Mouse (Mus musculus): Measurements from ENCODE around the gene Tsc2. TPM values are rescaled to one million over a fixed set of nuclear protein-coding genes. Genes with fewer than 3 reads are reported as not detected.
"Not testable (repeated sequence)": the region's sequence is repeated elsewhere in the genome, so short reads cannot be mapped to it uniquely, and the experiment has no call there.

The Tsc2 gene
- polyA plus RNA-seq, 1 experiment from 2014 or later: 71.0 TPM

- H3K9ac ChIP-seq; H3K27me3 ChIP-seq; ATAC-seq (replicated peaks; ENCODE audit: low FRiP score); H3K4me3 ChIP-seq (replicated peaks); H3K4me2 ChIP-seq; H3K27ac ChIP-seq; H3K9me3 ChIP-seq (replicated peaks); H3K36me3 ChIP-seq: not testable (repeated sequence)
- WGBS: 69% methylated on average over 7 of the region's 7 CpGs
- H3K4me1 ChIP-seq: peaks cover 27% of the 10 kb centered on the region
Observed at GRCm38 (mm10) chr17:24667011-24667410, 34.6 kb upstream of the Tsc2 start.

GRCm38 (mm10) chr17:24658017-24658758 is 25.8 kb upstream of the Tsc2 start, which contains the start of gene Npw:
Gene Npw (minus strand): TSS chr17:24658457.
- peak within 1 kb of the TSS; percentile 89 for H3K4me2 ChIP-seq
- peak within 1 kb of the TSS; percentile 42 for H3K9ac ChIP-seq
- ATAC-seq (replicated peaks; ENCODE audit: low FRiP score): peak; percentile 60; the same call in 1 of the 2 replicates
- H3K4me1 ChIP-seq: peaks cover 19% of the 10 kb centered on the region
- no peaks in the 10 kb centered on the region for H3K9me3 ChIP-seq (replicated peaks)
- 2% methylated on average over 47 of the region's 47 CpGs for WGBS
- H3K4me3 ChIP-seq (replicated peaks): peak within 1 kb of the TSS; percentile 46
- H3K27ac ChIP-seq: no peak within 1 kb of the TSS
- H3K36me3 ChIP-seq: no peaks in the 10 kb centered on the region
- H3K27me3 ChIP-seq: peaks cover 49% of the 10 kb centered on the region

GRCm38 (mm10) chr17:24654969-24655368 is 22.5 kb upstream of the Tsc2 start:
- Histone ChIP-seq H3K9me3 (replicated peaks) (no peaks in the 10 kb centered on the region), H3K4me2 (no peak overlapping the region), H3K9ac (no peak overlapping the region), H3K4me3 (replicated peaks) (no peak overlapping the region), H3K27me3 (peaks cover 52% of the 10 kb centered on the region), H3K27ac (no peak overlapping the region), H3K4me1 (peaks cover 28% of the 10 kb centered on the region), H3K36me3 (no peaks in the 10 kb centered on the region)
- ATAC-seq (replicated peaks; ENCODE audit: low FRiP score): no peak
- 67% methylated on average over 4 of the region's 4 CpGs for WGBS

- Histone ChIP-seq H3K4me1 (peaks cover 36% of the 10 kb centered on the region), H3K4me2 (peak overlapping the region; percentile 67), H3K4me3 (replicated peaks) (peak overlapping the region; percentile 38), H3K27ac (no peak overlapping the region), H3K9me3 (replicated peaks) (no peaks in the 10 kb centered on the region), H3K9ac (peak overlapping the region; percentile 25; the same call in 1 of the 2 replicates), H3K36me3 (no peaks in the 10 kb centered on the region), H3K27me3 (peaks cover 43% of the 10 kb centered on the region)
- WGBS: 5% methylated on average over 19 of the region's 19 CpGs
- ATAC-seq (replicated peaks; ENCODE audit: low FRiP score): 0 out of 2 replicates have a peak, but pooled peaks have one; percentile 15
Observed at GRCm38 (mm10) chr17:24653967-24654710, 21.7 kb upstream of the Tsc2 start.

- Histone ChIP-seq H3K9me3 (replicated peaks) (no peaks in the 10 kb centered on the region), H3K36me3 (no peaks in the 10 kb centered on the region), H3K4me3 (replicated peaks) (no peak overlapping the region), H3K4me1 (peaks cover 36% of the 10 kb centered on the region), H3K27me3 (peaks cover 20% of the 10 kb centered on the region), H3K9ac (0 out of 2 replicates have a peak overlapping the region, but pooled peaks have one; percentile 3), H3K4me2 (no peak overlapping the region), H3K27ac (no peak overlapping the region)
- ATAC-seq (replicated peaks; ENCODE audit: low FRiP score): no peak
- 65% methylated on average over 3 of the region's 3 CpGs for WGBS
Observed at GRCm38 (mm10) chr17:24651835-24652234, 19.4 kb upstream of the Tsc2 start.

GRCm38 (mm10) chr17:24650766-24651165 is 18.3 kb upstream of the Tsc2 start:
- no peak overlapping the region; the same call in 1 of the 2 replicates for H3K4me3 ChIP-seq (replicated peaks)
- H3K36me3 ChIP-seq: no peaks in the 10 kb centered on the region
- H3K27ac ChIP-seq: 0 out of 2 replicates have a peak overlapping the region, but pooled peaks have one; percentile 84
- H3K9me3 ChIP-seq (replicated peaks): no peaks in the 10 kb centered on the region
- H3K9ac ChIP-seq: no peak overlapping the region
- 78% methylated on average over 4 of the region's 4 CpGs for WGBS
- ATAC-seq (replicated peaks; ENCODE audit: low FRiP score): no peak
- peaks cover 38% of the 10 kb centered on the region for H3K4me1 ChIP-seq
- peak overlapping the region; percentile 99 for H3K4me2 ChIP-seq
- peaks cover 12% of the 10 kb centered on the region for H3K27me3 ChIP-seq

- no peaks in the 10 kb centered on the region for H3K9me3 ChIP-seq (replicated peaks)
- peaks cover 12% of the 10 kb centered on the region for H3K27me3 ChIP-seq
- peak within 1 kb of the TSS; percentile 84 for H3K27ac ChIP-seq
- H3K9ac ChIP-seq: peak within 1 kb of the TSS; percentile 89
- no peaks in the 10 kb centered on the region for H3K36me3 ChIP-seq
- peaks cover 45% of the 10 kb centered on the region for H3K4me1 ChIP-seq
- WGBS: 1% methylated on average over 41 of the region's 41 CpGs
- ATAC-seq (replicated peaks; ENCODE audit: low FRiP score): peak; percentile 76
- H3K4me3 ChIP-seq (replicated peaks): peak within 1 kb of the TSS; percentile 87
- H3K4me2 ChIP-seq: peak within 1 kb of the TSS; percentile 99
Observed at GRCm38 (mm10) chr17:24650070-24650616, 17.7 kb upstream of the Tsc2 start, which contains the start of gene Slc9a3r2. Gene Slc9a3r2 (minus strand): TSS chr17:24650327.

GRCm38 (mm10) chr17:24649581-24650069 is 17.2 kb upstream of the Tsc2 start:
- Histone ChIP-seq H3K27ac (peak overlapping the region; percentile 84), H3K4me3 (replicated peaks) (peak overlapping the region; percentile 87), H3K9me3 (replicated peaks) (no peaks in the 10 kb centered on the region), H3K4me2 (peak overlapping the region; percentile 99), H3K36me3 (no peaks in the 10 kb centered on the region), H3K9ac (peak overlapping the region; percentile 89), H3K4me1 (peaks cover 50% of the 10 kb centered on the region), H3K27me3 (peaks cover 12% of the 10 kb centered on the region)
- ATAC-seq (replicated peaks; ENCODE audit: low FRiP score): peak; percentile 40
- under 1% methylated on average over 34 of the region's 35 CpGs for WGBS

GRCm38 (mm10) chr17:24648731-24649377 is 16.4 kb upstream of the Tsc2 start:
- Histone ChIP-seq H3K27me3 (peaks cover 12% of the 10 kb centered on the region), H3K9me3 (replicated peaks) (no peaks in the 10 kb centered on the region), H3K4me2 (peak overlapping the region; percentile 99), H3K4me3 (replicated peaks) (peak overlapping the region; percentile 87), H3K4me1 (peaks cover 57% of the 10 kb centered on the region), H3K36me3 (no peaks in the 10 kb centered on the region), H3K9ac (peak overlapping the region; percentile 89), H3K27ac (peak overlapping the region; percentile 84)
- ATAC-seq (replicated peaks; ENCODE audit: low FRiP score): no peak
- 75% methylated on average over 10 of the region's 10 CpGs for WGBS

- H3K27me3 ChIP-seq: peaks cover 12% of the 10 kb centered on the region
- H3K4me3 ChIP-seq (replicated peaks): peak overlapping the region; percentile 87
- H3K9me3 ChIP-seq (replicated peaks): no peaks in the 10 kb centered on the region
- peak overlapping the region; percentile 88 for H3K27ac ChIP-seq
- WGBS: 81% methylated on average over 11 of the region's 11 CpGs
- peak overlapping the region; percentile 99 for H3K4me2 ChIP-seq
- peaks cover 5% of the 10 kb centered on the region; the same call in 1 of the 2 replicates for H3K36me3 ChIP-seq
- H3K4me1 ChIP-seq: peaks cover 66% of the 10 kb centered on the region
- 0 out of 2 replicates have a peak overlapping the region, but pooled peaks have one; percentile 6 for H3K9ac ChIP-seq
- ATAC-seq (replicated peaks; ENCODE audit: low FRiP score): no peak
Observed at GRCm38 (mm10) chr17:24647493-24647892, 15.1 kb upstream of the Tsc2 start.

- 79% methylated on average over 4 of the region's 4 CpGs for WGBS
- peaks cover 10% of the 10 kb centered on the region for H3K27me3 ChIP-seq
- peak overlapping the region; percentile 99 for H3K4me2 ChIP-seq
- no peak for ATAC-seq (replicated peaks; ENCODE audit: low FRiP score)
- H3K9ac ChIP-seq: no peak overlapping the region
- no peaks in the 10 kb centered on the region for H3K9me3 ChIP-seq (replicated peaks)
- no peak overlapping the region for H3K4me3 ChIP-seq (replicated peaks)
- peaks cover 69% of the 10 kb centered on the region for H3K4me1 ChIP-seq
- peaks cover 15% of the 10 kb centered on the region; the same call in 1 of the 2 replicates for H3K36me3 ChIP-seq
- H3K27ac ChIP-seq: peak overlapping the region; percentile 88
Observed at GRCm38 (mm10) chr17:24646381-24646780, 14.0 kb upstream of the Tsc2 start.

All from kidney, embryonic 15.5 days (tissue).